Mouse (Mus musculus): ENCODE data around the gene Adra1b. TPM values are rescaled to one million over a fixed set of nuclear protein-coding genes. Genes with fewer than 3 reads are reported as not detected.

Adra1b gene
- polyA plus RNA-seq, 1 experiment from 2014 or later = 4.4 TPM

DNA sequence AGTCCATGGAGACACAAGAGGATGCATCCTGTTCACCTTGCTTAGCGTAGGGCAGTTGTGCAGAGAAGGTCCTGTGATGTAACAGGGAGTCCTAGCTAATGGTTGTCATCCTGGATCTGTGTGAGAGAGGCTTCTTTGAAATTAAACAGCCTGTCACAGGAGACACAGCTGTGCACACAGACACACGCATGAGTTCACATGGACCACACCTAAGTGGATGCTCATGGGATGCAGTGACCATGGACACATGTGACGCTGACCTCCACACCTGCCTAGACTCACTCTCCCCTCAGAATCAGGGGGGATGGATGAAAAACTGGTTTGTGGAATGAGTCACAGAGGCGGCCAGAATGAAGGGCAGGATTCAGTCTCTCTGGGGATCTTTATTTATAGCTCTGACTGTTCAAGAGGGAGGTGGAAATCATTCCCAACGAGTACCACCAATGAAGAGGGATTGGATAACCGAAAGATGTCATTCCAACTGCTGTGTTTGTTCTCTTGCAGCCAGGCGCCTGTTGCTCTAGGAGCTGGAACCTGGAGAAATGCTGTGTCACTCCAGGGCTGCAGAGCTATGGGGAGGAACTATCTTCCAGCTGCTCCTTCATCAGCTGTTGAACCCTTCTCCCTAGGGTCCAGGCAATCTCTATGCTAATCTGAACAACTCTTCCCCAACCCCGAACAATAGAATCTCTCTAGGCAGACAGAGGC is 11.6 kb downstream of the Adra1b start:
- Histone ChIP-seq H3K27ac (no peak overlapping the region), H3K4me3 (no peak overlapping the region), H3K9ac (no peak overlapping the region), H3K4me1 (replicated peaks) (peaks cover 5% of the 10 kb centered on the region; the same call in 1 of the 2 replicates), H3K9me3 (no peaks in the 10 kb centered on the region), H3K4me2 (no peak overlapping the region), H3K36me3 (no peaks in the 10 kb centered on the region), H3K27me3 (no peaks in the 10 kb centered on the region)
- WGBS = 72% methylated on average over 8 of the region's 8 CpGs
- peak; percentile 43; the same call in 1 of the 2 replicates for ATAC-seq (ENCODE audit: low FRiP score)

- no peak overlapping the region for H3K4me2 ChIP-seq
- WGBS = 87% methylated on average over 8 of the region's 8 CpGs
- no peaks in the 10 kb centered on the region for H3K36me3 ChIP-seq
- no peak for ATAC-seq (ENCODE audit: low FRiP score)
- peaks cover 5% of the 10 kb centered on the region; the same call in 1 of the 2 replicates for H3K4me1 ChIP-seq (replicated peaks)
- H3K27me3 ChIP-seq = no peaks in the 10 kb centered on the region
- H3K27ac ChIP-seq = no peak overlapping the region
- H3K4me3 ChIP-seq = no peak overlapping the region
- no peaks in the 10 kb centered on the region for H3K9me3 ChIP-seq
- no peak overlapping the region for H3K9ac ChIP-seq
These were observed 12.3 kb downstream of the Adra1b start for GRCm38 (mm10) chr11:43888736-43889135.

DNA sequence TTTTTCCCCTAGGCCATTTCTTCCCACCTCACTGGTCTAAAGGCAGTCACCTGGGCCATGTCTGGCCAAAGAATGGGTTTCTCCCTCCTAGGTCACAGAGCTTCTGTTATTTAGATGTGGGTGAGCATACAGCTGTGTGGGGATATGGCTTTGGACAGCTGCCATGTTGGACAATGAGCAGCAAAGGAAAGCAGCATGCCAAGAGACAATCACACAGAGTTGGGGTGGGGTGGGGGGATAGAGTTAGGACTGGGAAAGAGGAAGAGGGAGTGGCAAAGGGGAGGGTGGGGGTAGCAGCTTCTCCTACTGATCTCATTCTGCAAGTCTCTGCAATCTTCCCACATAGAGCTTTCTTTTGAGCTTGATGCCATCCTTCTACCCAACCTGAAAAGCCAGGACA is 13.4 kb downstream of the Adra1b start:
- Histone ChIP-seq H3K27ac (no peak overlapping the region), H3K4me2 (no peak overlapping the region), H3K4me3 (no peak overlapping the region), H3K36me3 (no peaks in the 10 kb centered on the region), H3K9me3 (no peaks in the 10 kb centered on the region), H3K27me3 (no peaks in the 10 kb centered on the region), H3K4me1 (replicated peaks) (peaks cover 5% of the 10 kb centered on the region; the same call in 1 of the 2 replicates), H3K9ac (no peak overlapping the region)
- ATAC-seq (ENCODE audit: low FRiP score) = no peak

DNA sequence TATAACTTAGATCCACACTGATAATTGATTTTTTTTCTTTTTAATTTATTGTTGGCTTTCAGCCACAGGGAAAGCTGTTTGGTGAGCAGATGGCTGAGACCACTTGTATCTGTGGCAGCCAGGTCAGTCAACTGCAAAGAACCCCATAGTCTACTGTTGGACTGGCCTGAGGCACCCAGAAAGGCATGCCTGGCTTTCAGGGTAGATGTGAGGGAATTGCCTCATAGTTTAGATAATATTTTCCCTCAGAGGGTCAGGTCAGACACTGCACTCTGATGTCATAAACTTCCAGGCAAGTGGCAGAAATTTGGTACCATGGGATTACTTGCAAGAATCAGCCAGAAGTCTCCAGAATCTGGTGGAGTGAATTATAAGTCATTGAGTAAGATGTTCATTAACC is 16.5 kb downstream of the Adra1b start:
- ATAC-seq (ENCODE audit: low FRiP score) = no peak
- no peaks in the 10 kb centered on the region for H3K36me3 ChIP-seq

GRCm38 (mm10) chr11:43883641-43884181 is 17.3 kb downstream of the Adra1b start:
- ATAC-seq (ENCODE audit: low FRiP score) = no peak

More for the DNA sequence above, 16.5 kb downstream of the Adra1b start:
- Histone ChIP-seq H3K27me3 (no peaks in the 10 kb centered on the region), H3K4me2 (no peak overlapping the region), H3K27ac (no peak overlapping the region), H3K4me3 (no peak overlapping the region), H3K4me1 (replicated peaks) (peaks cover 5% of the 10 kb centered on the region; the same call in 1 of the 2 replicates), H3K9ac (no peak overlapping the region), H3K9me3 (no peaks in the 10 kb centered on the region)

DNA sequence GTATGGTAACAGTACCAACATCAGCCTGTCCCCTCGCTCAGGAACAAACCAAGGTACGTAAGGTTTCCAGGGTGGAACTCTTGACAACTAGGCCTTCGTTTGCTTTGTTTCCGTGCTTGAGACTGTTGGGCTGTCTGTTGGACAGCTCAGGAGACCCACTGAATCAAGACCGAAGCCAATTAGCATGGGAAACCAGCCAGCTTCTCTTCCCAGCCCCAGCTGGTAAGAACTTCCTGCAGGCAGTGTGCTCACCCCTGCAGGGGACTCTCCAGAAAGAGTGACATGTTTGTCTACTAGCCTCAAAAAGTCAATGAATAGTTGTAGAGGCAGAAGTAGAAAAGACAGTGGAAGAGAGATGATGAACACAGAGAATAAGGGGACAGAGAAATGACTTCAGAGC is 23.8 kb downstream of the Adra1b start:
- ATAC-seq (ENCODE audit: low FRiP score) = no peak
- no peak overlapping the region for H3K4me3 ChIP-seq
- 79% methylated on average over 5 of the region's 5 CpGs for WGBS
- no peaks in the 10 kb centered on the region for H3K4me1 ChIP-seq (replicated peaks)
- H3K27ac ChIP-seq = no peak overlapping the region
- H3K27me3 ChIP-seq = no peaks in the 10 kb centered on the region
- H3K9me3 ChIP-seq = no peaks in the 10 kb centered on the region
- H3K36me3 ChIP-seq = no peaks in the 10 kb centered on the region
- H3K9ac ChIP-seq = no peak overlapping the region
- no peak overlapping the region for H3K4me2 ChIP-seq

More at GRCm38 (mm10) chr11:43883641-43884181, 17.3 kb downstream of the Adra1b start:
- Histone ChIP-seq H3K4me3 (no peak overlapping the region), H3K27ac (no peak overlapping the region), H3K9ac (no peak overlapping the region), H3K4me1 (replicated peaks) (no peaks in the 10 kb centered on the region), H3K36me3 (no peaks in the 10 kb centered on the region), H3K9me3 (no peaks in the 10 kb centered on the region), H3K27me3 (no peaks in the 10 kb centered on the region), H3K4me2 (no peak overlapping the region)
- 91% methylated on average over 5 of the region's 5 CpGs for WGBS

DNA sequence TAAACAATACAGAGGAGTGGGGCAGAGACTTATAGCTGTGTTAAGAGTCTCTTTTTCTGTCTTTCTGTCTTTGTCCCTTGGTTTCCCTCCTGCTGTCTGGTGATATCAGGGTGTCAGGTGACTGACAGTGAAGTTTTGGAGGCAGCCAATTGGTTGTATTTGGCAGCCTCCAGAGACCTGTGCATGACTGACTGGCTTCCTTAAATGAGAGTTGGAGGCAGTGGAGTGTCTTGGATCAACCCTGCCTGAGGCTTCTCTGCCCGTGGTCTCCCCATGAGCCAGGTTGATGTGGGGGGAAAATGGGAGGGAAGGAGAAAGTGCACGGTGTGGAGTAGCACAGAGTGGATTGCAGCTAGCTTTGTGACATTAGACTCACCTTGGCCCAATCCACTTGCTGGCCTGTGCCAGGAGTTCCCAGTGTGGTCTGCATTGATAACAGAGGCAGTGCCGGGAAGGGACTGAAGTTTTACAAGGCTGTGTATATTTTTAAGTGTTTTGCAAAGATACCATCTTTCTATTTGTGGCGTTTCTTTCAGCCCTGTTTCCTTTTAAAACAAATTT is 33.2 kb downstream of the Adra1b start:
- Histone ChIP-seq H3K36me3 (no peaks in the 10 kb centered on the region), H3K9me3 (no peaks in the 10 kb centered on the region), H3K27me3 (no peaks in the 10 kb centered on the region), H3K4me1 (replicated peaks) (no peaks in the 10 kb centered on the region), H3K9ac (no peak overlapping the region), H3K4me2 (no peak overlapping the region), H3K4me3 (no peak overlapping the region), H3K27ac (no peak overlapping the region)
- WGBS = 73% methylated on average over 4 of the region's 4 CpGs
- no peak for ATAC-seq (ENCODE audit: low FRiP score)

GRCm38 (mm10) chr11:43865298-43866165 is 35.5 kb downstream of the Adra1b start:
- Histone ChIP-seq H3K9me3 (no peaks in the 10 kb centered on the region), H3K27me3 (no peaks in the 10 kb centered on the region), H3K4me3 (no peak overlapping the region), H3K9ac (no peak overlapping the region), H3K36me3 (no peaks in the 10 kb centered on the region), H3K4me2 (no peak overlapping the region), H3K4me1 (replicated peaks) (no peaks in the 10 kb centered on the region), H3K27ac (no peak overlapping the region)
- ATAC-seq (ENCODE audit: low FRiP score) = no peak
- WGBS = 92% methylated on average over 6 of the region's 6 CpGs

GRCm38 (mm10) chr11:43853046-43853445 is 48.0 kb downstream of the Adra1b start:
- WGBS = 53% methylated on average over 6 of the region's 6 CpGs
- no peak overlapping the region for H3K4me2 ChIP-seq
- H3K4me1 ChIP-seq (replicated peaks) = no peaks in the 10 kb centered on the region
- H3K27ac ChIP-seq = no peak overlapping the region
- H3K4me3 ChIP-seq = no peak overlapping the region
- ATAC-seq (ENCODE audit: low FRiP score) = no peak
- H3K9ac ChIP-seq = no peak overlapping the region
- H3K36me3 ChIP-seq = no peaks in the 10 kb centered on the region
- H3K27me3 ChIP-seq = no peaks in the 10 kb centered on the region
- no peaks in the 10 kb centered on the region for H3K9me3 ChIP-seq

DNA sequence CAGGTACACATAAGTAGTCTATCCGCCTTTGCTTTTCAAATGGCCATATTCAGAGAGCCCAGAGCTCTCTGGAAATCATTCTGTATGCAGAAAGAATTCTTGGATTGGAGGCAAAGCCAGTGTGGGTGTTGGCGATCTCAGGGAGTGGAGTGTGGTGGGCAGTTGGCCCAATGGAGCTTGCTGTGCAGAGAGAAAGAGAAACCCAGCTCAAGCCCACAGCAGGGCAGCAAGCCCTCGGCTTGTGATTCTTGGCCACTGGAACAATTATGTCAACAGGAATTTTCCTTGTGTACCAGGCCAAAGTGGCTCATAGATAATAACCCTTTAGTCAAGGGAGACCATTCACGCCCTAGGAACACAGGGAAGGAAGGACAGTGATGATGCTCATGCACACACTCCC is 53.0 kb downstream of the Adra1b start:
- Histone ChIP-seq H3K36me3 (no peaks in the 10 kb centered on the region), H3K4me1 (replicated peaks) (no peaks in the 10 kb centered on the region), H3K4me2 (no peak overlapping the region), H3K9me3 (no peaks in the 10 kb centered on the region), H3K9ac (no peak overlapping the region), H3K27ac (no peak overlapping the region), H3K4me3 (no peak overlapping the region), H3K27me3 (no peaks in the 10 kb centered on the region)
- no peak for ATAC-seq (ENCODE audit: low FRiP score)
- 91% methylated on average over 4 of the region's 4 CpGs for WGBS

DNA sequence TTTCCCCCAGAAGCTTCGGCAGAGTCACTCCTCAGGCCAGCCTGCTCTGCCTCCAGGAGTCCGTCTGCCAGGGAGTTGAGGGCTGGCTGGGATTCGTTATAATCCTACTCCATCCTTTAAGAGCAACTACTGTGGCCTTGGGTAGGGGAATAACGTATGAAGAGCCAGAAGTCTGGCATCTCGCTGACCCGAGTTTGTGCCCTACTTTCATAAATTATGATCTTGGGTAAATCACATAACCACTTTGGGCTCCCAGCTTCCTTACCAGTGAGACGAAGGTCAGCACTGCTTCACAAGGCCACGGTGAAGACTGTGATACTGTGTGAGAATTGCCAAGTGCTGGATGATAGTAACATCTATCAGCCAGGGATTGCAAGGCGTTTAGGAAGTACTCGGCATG is 59.4 kb downstream of the Adra1b start:
- ATAC-seq (ENCODE audit: low FRiP score) = no peak
- 79% methylated on average over 10 of the region's 10 CpGs for WGBS

DNA sequence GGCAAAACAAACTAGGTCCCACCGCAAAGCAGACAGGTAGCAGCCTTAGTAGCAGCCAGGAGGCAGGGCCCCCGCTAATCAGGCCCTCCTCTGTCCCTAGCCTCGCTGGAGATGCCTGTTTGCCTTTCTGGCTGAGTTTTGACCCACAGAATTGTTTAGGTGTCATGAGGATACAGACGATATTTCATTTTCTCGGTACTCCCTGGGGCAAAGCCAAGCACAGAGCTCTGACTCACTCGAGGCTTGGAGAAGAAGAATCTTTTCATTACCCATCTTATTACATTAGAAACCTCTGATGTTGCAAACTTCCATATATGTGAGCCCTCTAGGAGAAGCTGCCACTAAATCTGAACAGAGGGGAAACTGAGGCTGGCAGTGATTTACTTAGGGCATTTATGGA is 60.5 kb downstream of the Adra1b start:
- Histone ChIP-seq H3K27me3 (peaks cover 12% of the 10 kb centered on the region), H3K9me3 (no peaks in the 10 kb centered on the region), H3K4me3 (no peak overlapping the region), H3K4me2 (no peak overlapping the region), H3K27ac (no peak overlapping the region), H3K4me1 (replicated peaks) (peaks cover 8% of the 10 kb centered on the region), H3K36me3 (no peaks in the 10 kb centered on the region), H3K9ac (no peak overlapping the region)
- WGBS = 68% methylated on average over 6 of the region's 6 CpGs
- no peak for ATAC-seq (ENCODE audit: low FRiP score)

More for the DNA sequence above, 59.4 kb downstream of the Adra1b start:
- peaks cover 9% of the 10 kb centered on the region for H3K27me3 ChIP-seq
- H3K4me3 ChIP-seq = no peak overlapping the region
- H3K27ac ChIP-seq = no peak overlapping the region
- H3K9me3 ChIP-seq = no peaks in the 10 kb centered on the region
- H3K9ac ChIP-seq = no peak overlapping the region
- peaks cover 3% of the 10 kb centered on the region; the same call in 1 of the 2 replicates for H3K4me1 ChIP-seq (replicated peaks)
- no peaks in the 10 kb centered on the region for H3K36me3 ChIP-seq
- no peak overlapping the region for H3K4me2 ChIP-seq
